Mouse (Mus musculus) midbrain, embryonic 13.5 days (tissue): ENCODE data around the gene Wdr27. TPM values are rescaled to one million over a fixed set of nuclear protein-coding genes. Genes with fewer than 3 reads are reported as not detected.
"Not testable (repeated sequence)": the region's sequence is repeated elsewhere in the genome, so short reads cannot be mapped to it uniquely, and the experiment has no call there.

ENCODE experiments used
- ATAC-seq: fragments of 200-750 bp; cut with Nextera tagmentation; 2 replicates; pipeline ENCODE4 v1.8.0; 2017; ENCODE audit warnings: mild to moderate bottlenecking, moderate TSS enrichment, moderate library complexity
- H3K27ac ChIP-seq: fragments of 300-500 bp; sonication (generic); 2 replicates; pipeline ENCODE4 v1.5.1; 2015; ENCODE audit warnings: inconsistent platforms, mild to moderate bottlenecking, moderate library complexity
- H3K27me3 ChIP-seq: fragments of 300-500 bp; sonication (generic); 2 replicates; pipeline ENCODE4 v1.6.1; 2015; ENCODE audit warnings: mild to moderate bottlenecking, inconsistent platforms
- H3K36me3 ChIP-seq: fragments of 300-500 bp; sonication (generic); 2 replicates; pipeline ENCODE4 v1.6.1; 2015; ENCODE audit warnings: mild to moderate bottlenecking, inconsistent platforms
- H3K4me1 ChIP-seq: fragments of 300-500 bp; sonication (generic); replicated peaks from 2 replicates; pipeline ENCODE4 v1.6.1; 2015; ENCODE audit warnings: inconsistent platforms
- H3K4me2 ChIP-seq: fragments of 300-500 bp; sonication (generic); replicated peaks from 2 replicates; pipeline ENCODE4 v1.6.1; 2015; ENCODE audit warnings: moderate library complexity, mild to moderate bottlenecking, inconsistent platforms
- H3K4me3 ChIP-seq: fragments of 300-500 bp; sonication (generic); replicated peaks from 2 replicates; pipeline ENCODE4 v1.5.1; 2015; ENCODE audit warnings: mild to moderate bottlenecking, inconsistent platforms
- H3K9ac ChIP-seq: fragments of 300-500 bp; sonication (generic); replicated peaks from 2 replicates; pipeline ENCODE4 v1.6.1; 2015; ENCODE audit warnings: mild to moderate bottlenecking, inconsistent platforms
- H3K9me3 ChIP-seq: fragments of 300-500 bp; sonication (generic); 2 replicates; pipeline ENCODE4 v1.6.1; 2016; ENCODE audit warnings: mild to moderate bottlenecking, inconsistent platforms
- WGBS: fragments of 180-500 bp; shearing (Covaris S2); methylation state at CpG from one replicate; pipeline ENCODE4 v1.1.7; 2015; 5-methylcytosine and 5-hydroxymethylcytosine counted together
- polyA plus RNA-seq: library from polyadenylated mRNA; unstranded; fragments of >200 nt; fragmentation: Nextera tagmentation; extraction: Ambion mirVana; gene quantifications from 2 replicates; pipeline ENCODE4 v1.2.1, GENCODE M21; 2015

Gene Wdr27
- polyA plus RNA-seq, 1 experiment from 2014 or later, result 9.0 TPM

DNA sequence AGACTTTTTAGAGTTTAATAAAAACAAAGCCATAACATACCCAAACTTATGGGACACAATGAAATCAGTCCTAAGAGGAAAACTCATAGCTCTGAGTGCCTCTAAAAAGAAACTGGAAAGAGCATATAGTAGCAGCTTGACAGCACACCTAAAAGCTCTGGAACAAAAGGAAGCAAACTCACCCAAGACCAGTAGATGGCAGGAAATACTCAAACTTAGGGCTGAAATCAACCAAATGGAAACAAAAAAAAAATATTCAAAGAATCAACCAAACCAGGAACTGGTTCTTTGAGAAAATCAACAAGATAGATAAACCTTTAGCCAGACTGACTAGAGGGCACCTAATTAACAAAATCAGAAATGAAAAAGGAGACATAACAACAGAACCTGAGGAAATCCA is 47.9 kb downstream of the Wdr27 start:
- H3K4me2 ChIP-seq, H3K27ac ChIP-seq, H3K4me1 ChIP-seq, ATAC-seq, H3K9ac ChIP-seq, H3K9me3 ChIP-seq, H3K4me3 ChIP-seq, H3K36me3 ChIP-seq, H3K27me3 ChIP-seq: not testable (repeated sequence)

DNA sequence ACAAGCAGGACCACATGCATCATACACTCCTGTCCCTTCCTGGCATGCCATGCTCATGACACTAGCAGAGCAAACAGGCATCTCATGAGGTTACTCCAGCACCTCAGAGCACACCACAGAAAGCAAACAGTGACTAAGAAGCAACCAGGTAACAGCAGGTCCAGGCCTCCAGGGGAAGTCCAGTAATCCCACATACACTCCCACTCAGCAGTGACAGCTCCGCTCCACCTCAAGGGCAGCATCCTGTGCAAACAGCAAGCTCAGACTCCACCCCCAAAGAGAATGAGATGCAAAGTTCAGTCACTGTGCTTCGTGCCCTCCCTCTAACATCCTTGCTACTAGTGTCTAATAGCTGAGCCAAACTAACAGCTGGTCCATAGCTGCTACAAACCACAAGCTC is 56.0 kb downstream of the Wdr27 start:
- no peak overlapping the region for H3K9ac ChIP-seq
- no peak for ATAC-seq
- H3K9me3 ChIP-seq, result no peaks in the 10 kb centered on the region
- H3K27me3 ChIP-seq, result no peaks in the 10 kb centered on the region
- H3K4me3 ChIP-seq, result no peak overlapping the region
- no peak overlapping the region for H3K4me2 ChIP-seq
- no peak overlapping the region for H3K27ac ChIP-seq
- H3K4me1 ChIP-seq, result no peaks in the 10 kb centered on the region
- WGBS, result 65% methylated on average over 2 of the region's 2 CpGs
- H3K36me3 ChIP-seq, result no peaks in the 10 kb centered on the region

DNA sequence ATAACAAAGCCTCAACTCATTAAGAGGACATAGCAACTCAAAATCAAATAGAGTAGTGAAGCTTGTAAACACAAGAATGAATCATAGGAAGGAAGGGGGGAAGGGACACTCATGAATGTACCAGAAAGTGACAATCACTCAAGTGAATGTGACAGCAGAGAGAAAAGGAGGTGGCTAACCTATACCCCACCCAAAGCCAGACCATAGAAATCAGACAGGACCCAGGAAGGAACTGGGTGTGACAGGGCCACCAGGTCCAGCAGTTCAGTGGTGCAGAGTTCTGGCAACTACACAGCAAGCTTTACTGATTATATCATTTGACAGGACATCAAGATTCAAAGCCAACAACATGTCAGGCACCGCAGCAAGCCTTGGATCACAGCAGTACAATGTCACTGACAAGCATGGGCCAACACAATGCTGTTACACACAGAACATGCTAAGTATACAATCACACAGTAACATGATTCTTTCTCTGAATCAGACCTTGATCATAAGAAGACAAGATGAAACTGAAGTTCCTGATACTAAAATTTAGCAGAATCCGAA is 68.2 kb downstream of the Wdr27 start:
- Histone ChIP-seq H3K9ac (no peak overlapping the region), H3K9me3 (no peaks in the 10 kb centered on the region), H3K27ac (no peak overlapping the region), H3K27me3 (no peaks in the 10 kb centered on the region), H3K4me2 (no peak overlapping the region), H3K36me3 (no peaks in the 10 kb centered on the region), H3K4me3 (no peak overlapping the region), H3K4me1 (no peaks in the 10 kb centered on the region)
- no peak for ATAC-seq
- WGBS, result 90% methylated on average over 2 of the region's 2 CpGs

DNA sequence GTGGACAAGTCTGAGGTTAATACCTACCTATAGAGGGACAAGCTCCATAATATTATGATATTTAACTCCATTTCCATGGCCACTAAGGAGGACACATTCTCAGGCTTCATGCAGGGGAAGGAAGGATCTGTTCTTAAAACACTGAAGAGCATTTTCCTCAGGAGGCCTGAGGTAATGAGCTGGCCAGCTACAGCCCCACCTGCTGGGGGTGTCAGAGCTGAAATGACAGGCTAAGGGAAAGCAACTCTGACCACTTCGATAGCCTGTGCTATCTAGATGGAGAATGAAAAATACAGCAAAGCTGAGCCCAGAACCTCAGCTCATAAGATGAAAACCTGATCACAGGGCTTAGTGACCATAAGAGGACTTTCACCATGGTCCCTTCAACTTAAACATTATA is 82.7 kb downstream of the Wdr27 start:
- ATAC-seq, result no peak
- H3K27ac ChIP-seq, result no peak overlapping the region
- no peak overlapping the region for H3K9ac ChIP-seq
- WGBS, result 70% methylated on average over 1 of the region's 1 CpGs
- no peaks in the 10 kb centered on the region for H3K9me3 ChIP-seq
- H3K27me3 ChIP-seq, result no peaks in the 10 kb centered on the region
- H3K4me2 ChIP-seq, result no peak overlapping the region
- H3K4me1 ChIP-seq, result no peaks in the 10 kb centered on the region
- no peak overlapping the region for H3K4me3 ChIP-seq
- no peaks in the 10 kb centered on the region for H3K36me3 ChIP-seq

DNA sequence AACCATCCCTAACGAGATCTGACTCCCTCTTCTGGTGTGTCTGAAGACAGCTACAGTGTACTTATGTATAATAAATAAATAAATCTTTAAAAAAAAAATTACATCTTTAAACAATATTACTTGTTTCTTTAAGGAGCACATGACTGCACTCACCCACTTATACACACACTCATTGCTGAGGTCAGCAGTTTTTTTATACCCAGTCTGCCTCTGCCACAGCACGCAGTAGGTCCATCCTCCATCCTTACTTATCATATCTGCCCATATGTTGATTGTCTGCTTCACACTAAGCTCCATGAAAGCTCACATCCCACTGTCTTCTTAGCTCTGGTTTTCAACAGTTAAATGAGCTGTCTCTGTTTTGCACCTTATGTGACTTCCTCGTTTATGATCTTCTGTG is 95.2 kb downstream of the Wdr27 start:
- 80% methylated on average over 3 of the region's 3 CpGs for WGBS
- no peak for ATAC-seq
- Histone ChIP-seq H3K36me3 (no peaks in the 10 kb centered on the region), H3K4me3 (no peak overlapping the region), H3K4me1 (no peaks in the 10 kb centered on the region), H3K9me3 (no peaks in the 10 kb centered on the region), H3K9ac (no peak overlapping the region), H3K4me2 (no peak overlapping the region), H3K27me3 (no peaks in the 10 kb centered on the region), H3K27ac (no peak overlapping the region)

DNA sequence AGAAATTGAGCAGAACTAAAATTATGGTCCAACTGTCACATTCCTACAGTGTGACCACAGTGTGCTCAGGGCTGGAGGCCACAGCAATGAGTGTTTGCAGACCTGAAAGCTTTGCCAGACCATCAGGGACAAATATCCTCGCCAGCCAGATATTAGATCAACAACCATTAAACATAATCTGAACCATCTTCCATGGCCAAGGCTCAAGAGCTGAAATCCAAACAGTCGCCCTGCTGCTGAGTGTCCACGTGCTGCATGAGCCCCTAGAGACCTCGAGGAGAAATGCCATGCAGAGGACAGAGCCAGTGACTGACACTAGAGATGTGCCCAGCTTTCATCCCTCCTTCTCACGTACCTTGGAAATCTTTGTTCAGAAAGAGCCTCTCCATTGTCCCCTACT is 96.1 kb downstream of the Wdr27 start:
- Histone ChIP-seq H3K4me2 (no peak overlapping the region), H3K27ac (no peak overlapping the region), H3K9me3 (no peaks in the 10 kb centered on the region), H3K9ac (no peak overlapping the region), H3K27me3 (no peaks in the 10 kb centered on the region), H3K36me3 (no peaks in the 10 kb centered on the region), H3K4me3 (no peak overlapping the region), H3K4me1 (no peaks in the 10 kb centered on the region)
- WGBS, result 75% methylated on average over 5 of the region's 5 CpGs
- no peak for ATAC-seq

DNA sequence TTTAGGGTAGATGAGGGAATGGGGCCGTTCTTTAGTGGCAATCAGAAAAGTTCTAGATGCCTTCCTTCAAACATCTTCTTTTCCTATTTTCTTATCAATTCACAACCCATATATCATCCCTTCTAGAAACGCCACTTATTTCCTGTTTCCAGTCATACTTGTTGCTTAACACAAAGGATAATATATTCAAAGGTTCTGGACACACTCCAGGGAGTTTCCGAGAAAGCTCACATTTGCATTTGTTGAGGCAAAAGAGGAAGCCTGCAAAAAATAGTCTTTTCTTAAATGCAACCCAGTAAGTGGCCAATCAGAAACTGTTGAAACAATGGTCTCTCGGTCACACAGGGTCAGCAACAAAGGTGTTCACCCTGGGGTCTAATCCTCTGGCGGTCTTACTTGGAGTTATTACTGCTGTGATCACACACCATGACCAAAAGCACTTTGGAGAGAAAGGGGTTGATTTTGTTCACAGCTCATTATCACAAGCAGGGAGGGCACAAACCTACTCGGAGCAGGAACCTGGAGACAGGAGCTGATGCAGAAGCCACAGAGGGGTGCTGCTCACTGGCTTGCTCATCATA is 116.2 kb downstream of the Wdr27 start:
- no peaks in the 10 kb centered on the region for H3K36me3 ChIP-seq
- H3K9me3 ChIP-seq, result no peaks in the 10 kb centered on the region
- H3K27ac ChIP-seq, result no peak overlapping the region
- H3K9ac ChIP-seq, result no peak overlapping the region
- WGBS, result 23% methylated on average over 6 of the region's 6 CpGs
- no peaks in the 10 kb centered on the region for H3K4me1 ChIP-seq
- no peaks in the 10 kb centered on the region for H3K27me3 ChIP-seq
- H3K4me3 ChIP-seq, result no peak overlapping the region
- no peak for ATAC-seq
- H3K4me2 ChIP-seq, result no peak overlapping the region

DNA sequence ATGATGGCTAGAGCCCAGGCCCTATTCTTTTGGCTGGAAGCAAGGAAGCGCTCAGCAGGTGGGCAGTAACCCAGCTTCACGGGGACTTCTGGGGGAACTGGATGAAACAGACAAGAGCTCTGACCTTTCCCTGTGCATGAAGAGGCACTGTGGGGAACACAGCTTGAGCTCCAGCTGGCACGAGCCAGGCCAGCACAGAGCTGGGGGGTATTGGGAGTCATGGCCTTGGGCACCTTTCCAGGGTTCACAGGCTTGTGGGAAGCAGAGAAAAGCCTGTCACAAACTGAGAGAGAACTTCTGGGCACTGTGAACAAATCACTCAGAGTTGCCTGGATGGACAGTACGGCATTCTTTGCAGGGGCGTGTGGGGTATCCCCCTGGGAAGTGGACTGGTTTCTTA is 118.0 kb downstream of the Wdr27 start:
- Histone ChIP-seq H3K4me2 (no peak overlapping the region), H3K9ac (no peak overlapping the region), H3K4me3 (no peak overlapping the region), H3K27ac (no peak overlapping the region), H3K36me3 (no peaks in the 10 kb centered on the region), H3K27me3 (no peaks in the 10 kb centered on the region), H3K9me3 (no peaks in the 10 kb centered on the region), H3K4me1 (no peaks in the 10 kb centered on the region)
- no peak for ATAC-seq
- WGBS, result 72% methylated on average over 5 of the region's 5 CpGs

DNA sequence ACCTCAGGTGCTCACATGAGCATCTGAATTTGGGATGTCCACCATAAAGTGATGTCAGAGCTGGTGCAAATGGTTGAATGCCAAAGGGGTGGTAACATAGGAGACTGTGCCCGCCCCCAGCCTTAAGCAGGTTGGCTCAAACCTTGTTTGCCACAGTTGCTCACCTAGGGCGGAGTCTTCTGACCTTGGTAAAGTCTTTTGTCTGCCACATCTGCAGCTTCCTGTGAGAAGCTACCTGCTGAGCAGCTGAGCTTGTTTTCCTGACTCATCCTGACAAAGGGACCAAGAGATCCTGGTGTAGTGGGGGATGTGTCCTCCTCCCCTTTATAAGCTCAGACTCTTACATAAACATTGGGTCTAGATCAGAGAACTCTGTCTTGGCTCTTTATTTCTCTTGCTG is 125.0 kb downstream of the Wdr27 start:
- no peaks in the 10 kb centered on the region for H3K9me3 ChIP-seq
- WGBS, result 62% methylated on average over 2 of the region's 2 CpGs
- H3K27ac ChIP-seq, result no peak overlapping the region
- no peaks in the 10 kb centered on the region for H3K4me1 ChIP-seq
- no peaks in the 10 kb centered on the region for H3K36me3 ChIP-seq
- H3K27me3 ChIP-seq, result no peaks in the 10 kb centered on the region
- H3K4me3 ChIP-seq, result no peak overlapping the region
- no peak overlapping the region for H3K9ac ChIP-seq
- ATAC-seq, result no peak
- H3K4me2 ChIP-seq, result no peak overlapping the region

DNA sequence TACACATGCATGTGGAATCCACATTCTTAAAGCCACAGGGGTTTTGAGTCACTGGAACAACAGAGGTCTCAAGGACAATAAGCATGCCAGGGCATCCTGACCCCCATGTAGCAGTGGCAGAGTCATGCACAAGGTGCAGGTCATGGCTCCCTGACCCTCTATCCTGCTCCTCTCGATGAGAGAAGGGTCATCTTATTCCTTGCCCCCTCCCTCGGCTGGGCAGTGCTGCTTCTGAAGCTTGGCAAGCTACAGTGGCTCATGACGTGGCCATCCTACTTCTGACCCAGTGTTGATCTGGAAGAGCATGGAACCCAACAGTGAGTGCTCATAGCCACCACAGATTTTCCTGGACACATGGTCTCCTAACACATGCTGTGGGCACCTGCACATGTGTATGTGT is 126.9 kb downstream of the Wdr27 start:
- no peaks in the 10 kb centered on the region for H3K4me1 ChIP-seq
- no peaks in the 10 kb centered on the region for H3K36me3 ChIP-seq

DNA sequence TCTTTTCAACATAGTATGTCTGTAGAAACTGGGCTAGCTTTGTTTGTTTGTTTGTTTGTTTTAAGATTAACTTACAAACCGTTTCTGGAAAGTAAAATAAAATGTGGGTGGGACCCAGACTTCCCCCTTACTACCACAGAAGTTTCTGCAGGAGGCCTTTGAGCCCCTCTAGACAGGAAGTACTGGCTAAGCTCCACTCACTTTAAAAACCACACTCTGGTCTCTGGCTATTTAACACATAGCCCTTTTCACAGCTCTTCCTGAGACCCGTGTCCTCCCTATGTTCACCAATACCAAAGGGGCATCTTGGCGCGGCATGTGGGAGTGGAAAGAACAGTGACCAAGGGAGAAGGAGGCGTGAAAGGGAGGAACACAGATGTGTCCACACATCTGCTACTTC is 127.7 kb downstream of the Wdr27 start:
- H3K4me2 ChIP-seq, result no peak overlapping the region
- no peak overlapping the region for H3K4me3 ChIP-seq
- WGBS, result 75% methylated on average over 5 of the region's 5 CpGs
- no peaks in the 10 kb centered on the region for H3K4me1 ChIP-seq
- no peak for ATAC-seq
- no peak overlapping the region for H3K9ac ChIP-seq
- no peaks in the 10 kb centered on the region for H3K36me3 ChIP-seq
- H3K27ac ChIP-seq, result no peak overlapping the region
- no peaks in the 10 kb centered on the region for H3K9me3 ChIP-seq
- no peaks in the 10 kb centered on the region for H3K27me3 ChIP-seq

More for the DNA sequence above, 126.9 kb downstream of the Wdr27 start:
- 72% methylated on average over 3 of the region's 3 CpGs for WGBS
- no peak overlapping the region for H3K4me2 ChIP-seq
- no peak for ATAC-seq
- H3K4me3 ChIP-seq, result no peak overlapping the region
- no peaks in the 10 kb centered on the region for H3K27me3 ChIP-seq
- H3K27ac ChIP-seq, result no peak overlapping the region
- no peaks in the 10 kb centered on the region for H3K9me3 ChIP-seq
- H3K9ac ChIP-seq, result no peak overlapping the region

DNA sequence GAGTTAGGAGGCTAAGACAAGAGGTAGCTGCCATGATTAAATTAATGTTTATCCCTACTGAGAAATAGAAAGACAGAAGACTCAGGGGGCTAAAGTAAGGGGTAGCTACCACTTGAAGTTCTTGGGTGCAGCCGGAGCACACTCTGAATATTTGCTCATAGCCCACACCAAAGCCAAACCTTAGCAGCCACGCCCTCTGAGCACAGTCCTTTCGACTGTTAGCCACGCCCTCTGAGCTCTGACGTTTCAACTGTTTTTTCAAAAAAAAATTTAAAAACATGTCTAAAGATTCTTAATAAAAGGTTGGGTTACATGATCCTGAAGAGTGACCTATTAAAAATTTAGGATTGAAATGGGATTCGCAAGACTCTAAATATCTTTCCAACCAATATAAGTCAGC is 130.3 kb downstream of the Wdr27 start:
- H3K36me3 ChIP-seq, result no peaks in the 10 kb centered on the region
- WGBS, result 92% methylated on average over 6 of the region's 6 CpGs
- no peak overlapping the region for H3K27ac ChIP-seq

DNA sequence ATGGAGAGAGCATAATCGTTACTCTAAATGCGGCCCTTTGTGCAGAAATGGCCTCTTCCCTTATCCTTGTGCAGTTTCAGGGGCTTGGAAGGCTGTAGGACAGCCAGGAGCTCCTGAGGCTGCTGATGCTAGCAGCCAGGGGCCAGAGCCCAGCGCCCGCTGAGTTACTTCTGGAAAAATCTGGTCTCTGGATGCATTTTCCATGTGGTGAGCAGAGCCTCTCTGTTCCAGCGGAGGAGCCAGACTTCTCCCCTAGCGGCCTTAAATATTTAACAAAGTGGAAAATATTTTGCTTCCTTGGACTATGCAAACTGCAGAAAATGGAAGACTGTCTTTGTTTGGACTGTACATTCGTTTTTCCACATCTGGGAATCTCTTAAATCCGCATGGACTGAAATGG is 130.9 kb downstream of the Wdr27 start:
- Histone ChIP-seq H3K9me3 (no peaks in the 10 kb centered on the region), H3K9ac (no peak overlapping the region), H3K4me1 (no peaks in the 10 kb centered on the region), H3K4me2 (no peak overlapping the region), H3K4me3 (no peak overlapping the region), H3K27me3 (no peaks in the 10 kb centered on the region), H3K27ac (no peak overlapping the region), H3K36me3 (no peaks in the 10 kb centered on the region)
- whole genome bisulfite sequencing, result 90% methylated on average over 8 of the region's 8 CpGs
- no peak for ATAC-seq

More for the DNA sequence above, 130.3 kb downstream of the Wdr27 start:
- no peak overlapping the region for H3K4me3 ChIP-seq
- no peak for ATAC-seq
- H3K9ac ChIP-seq, result no peak overlapping the region
- no peaks in the 10 kb centered on the region for H3K27me3 ChIP-seq
- no peaks in the 10 kb centered on the region for H3K4me1 ChIP-seq
- no peak overlapping the region for H3K4me2 ChIP-seq
- no peaks in the 10 kb centered on the region for H3K9me3 ChIP-seq
